Mouse (Mus musculus) midbrain, embryonic 15.5 days (tissue): ENCODE measurements at regions not wholly inside any gene's neighbourhood (a gene's known extent, or its start where the extent isn't known, plus 50 kb on each side); places are given as distances from the start of the nearest gene placed in this dataset.

Experiments
- ATAC-seq: fragments of 200-750 bp; cut with Nextera tagmentation; replicated peaks from 2 replicates; pipeline ENCODE4 v1.8.0; 2017; ENCODE audit warnings: moderate TSS enrichment
- H3K27ac ChIP-seq: fragments of 300-500 bp; sonication (generic); 2 replicates; pipeline ENCODE4 v1.5.1; 2015; ENCODE audit warnings: mild to moderate bottlenecking, inconsistent platforms
- H3K27me3 ChIP-seq: fragments of 300-500 bp; sonication (generic); replicated peaks from 2 replicates; pipeline ENCODE4 v1.6.1; 2015; ENCODE audit warnings: inconsistent platforms
- H3K36me3 ChIP-seq: fragments of 300-500 bp; sonication (generic); replicated peaks from 2 replicates; pipeline ENCODE4 v1.6.1; 2015; ENCODE audit warnings: inconsistent platforms
- H3K4me1 ChIP-seq: fragments of 300-500 bp; sonication (generic); 2 replicates; pipeline ENCODE4 v1.6.1; 2015; ENCODE audit warnings: inconsistent platforms
- H3K4me2 ChIP-seq: fragments of 300-500 bp; sonication (generic); 2 replicates; pipeline ENCODE4 v1.6.1; 2015; ENCODE audit warnings: inconsistent platforms, mild to moderate bottlenecking, moderate library complexity
- H3K4me3 ChIP-seq: fragments of 300-500 bp; sonication (generic); 2 replicates; pipeline ENCODE4 v1.5.1; 2015; ENCODE audit warnings: mild to moderate bottlenecking, inconsistent platforms
- H3K9ac ChIP-seq: fragments of 300-500 bp; sonication (generic); 2 replicates; pipeline ENCODE4 v1.6.1; 2015; ENCODE audit warnings: mild to moderate bottlenecking, inconsistent platforms
- H3K9me3 ChIP-seq: fragments of 300-500 bp; sonication (generic); 2 replicates; pipeline ENCODE4 v1.6.1; 2016; ENCODE audit warnings: inconsistent platforms
- WGBS: fragments of 180-500 bp; shearing (Covaris S2); methylation state at CpG from one replicate; pipeline ENCODE4 v1.1.7; 2015; ENCODE audit warnings: mixed read lengths; 5-methylcytosine and 5-hydroxymethylcytosine counted together

DNA sequence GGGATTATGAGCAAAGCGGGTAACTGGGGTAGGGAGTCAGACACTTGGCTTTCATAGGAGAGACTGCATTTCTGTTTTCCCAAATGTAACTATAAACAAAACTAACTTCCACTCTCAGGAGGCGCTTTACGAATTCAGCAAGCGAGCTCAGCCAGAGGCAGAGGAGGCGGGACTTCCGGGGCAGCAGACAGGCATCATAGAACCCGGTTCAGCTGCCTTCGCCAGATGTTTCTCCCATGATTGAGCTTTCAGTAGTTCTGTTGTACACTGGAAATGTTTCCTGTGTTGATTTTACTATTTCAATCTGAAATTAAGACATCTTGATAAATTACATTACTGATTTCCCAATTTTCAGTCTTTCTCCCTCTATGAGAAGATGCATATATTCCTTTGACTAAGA, 92.9 kb downstream of the Zfp365 start:
- no peak overlapping the region for H3K4me2 ChIP-seq
- WGBS: 85% methylated on average over 8 of the region's 8 CpGs
- no peak overlapping the region for H3K4me3 ChIP-seq

DNA sequence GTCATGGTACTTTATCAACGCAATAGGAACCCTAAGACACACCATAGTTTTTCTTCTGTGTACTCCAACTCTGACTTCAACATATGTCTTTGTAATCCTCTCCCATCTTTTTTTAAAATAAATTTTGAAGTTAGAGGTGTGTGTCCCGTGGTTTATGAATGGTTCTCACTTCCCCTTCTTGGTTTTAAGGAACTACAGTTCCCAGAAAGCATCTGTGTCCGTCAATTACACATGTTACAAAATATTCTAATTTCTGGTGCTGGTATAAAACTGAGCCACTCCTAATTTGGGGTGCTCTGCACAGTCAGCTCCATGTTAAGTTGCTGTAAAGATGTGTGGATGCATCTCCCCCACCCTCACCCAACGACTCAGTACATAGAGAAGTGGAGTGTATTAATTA, 98.6 kb downstream of the Zfp365 start:
- 80% methylated on average over 4 of the region's 4 CpGs for WGBS
- H3K4me2 ChIP-seq: no peak overlapping the region
- H3K36me3 ChIP-seq: no peaks in the 10 kb centered on the region
- H3K9me3 ChIP-seq: no peaks in the 10 kb centered on the region
- H3K27ac ChIP-seq: no peak overlapping the region
- H3K9ac ChIP-seq: no peak overlapping the region
- H3K27me3 ChIP-seq: no peaks in the 10 kb centered on the region
- ATAC-seq: no peak
- no peaks in the 10 kb centered on the region for H3K4me1 ChIP-seq
- H3K4me3 ChIP-seq: no peak overlapping the region

More for the DNA sequence above, 92.9 kb downstream of the Zfp365 start:
- ATAC-seq: no peak
- H3K9me3 ChIP-seq: no peaks in the 10 kb centered on the region
- no peak overlapping the region for H3K9ac ChIP-seq
- no peaks in the 10 kb centered on the region for H3K4me1 ChIP-seq
- no peaks in the 10 kb centered on the region for H3K36me3 ChIP-seq
- H3K27me3 ChIP-seq: no peaks in the 10 kb centered on the region
- H3K27ac ChIP-seq: no peak overlapping the region

DNA sequence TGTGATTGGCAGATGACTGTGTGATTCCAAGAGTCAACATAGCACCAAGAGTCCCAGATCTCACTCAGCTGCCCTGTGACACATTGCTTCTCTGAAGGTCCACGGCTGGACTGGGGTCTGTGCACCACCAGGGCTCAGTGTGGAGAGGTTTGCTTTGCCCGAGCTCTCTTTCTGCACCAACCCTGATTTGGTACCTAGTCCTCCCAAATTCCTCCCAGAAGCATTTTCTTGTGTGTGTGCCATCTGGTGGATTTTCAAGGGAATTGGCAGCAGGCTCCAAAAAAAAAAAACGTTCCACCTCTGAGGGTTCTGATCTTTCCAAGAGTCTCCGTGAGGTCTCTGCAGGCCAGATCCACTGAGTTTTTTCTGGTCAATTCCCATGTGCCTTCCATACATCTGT, 107.3 kb downstream of the Zfp365 start:
- Histone ChIP-seq H3K4me3 (no peak overlapping the region), H3K36me3 (no peaks in the 10 kb centered on the region), H3K9ac (no peak overlapping the region), H3K9me3 (no peaks in the 10 kb centered on the region), H3K4me2 (no peak overlapping the region), H3K27ac (no peak overlapping the region), H3K4me1 (no peaks in the 10 kb centered on the region), H3K27me3 (no peaks in the 10 kb centered on the region)
- 30% methylated on average over 4 of the region's 4 CpGs for WGBS
- no peak for ATAC-seq

DNA sequence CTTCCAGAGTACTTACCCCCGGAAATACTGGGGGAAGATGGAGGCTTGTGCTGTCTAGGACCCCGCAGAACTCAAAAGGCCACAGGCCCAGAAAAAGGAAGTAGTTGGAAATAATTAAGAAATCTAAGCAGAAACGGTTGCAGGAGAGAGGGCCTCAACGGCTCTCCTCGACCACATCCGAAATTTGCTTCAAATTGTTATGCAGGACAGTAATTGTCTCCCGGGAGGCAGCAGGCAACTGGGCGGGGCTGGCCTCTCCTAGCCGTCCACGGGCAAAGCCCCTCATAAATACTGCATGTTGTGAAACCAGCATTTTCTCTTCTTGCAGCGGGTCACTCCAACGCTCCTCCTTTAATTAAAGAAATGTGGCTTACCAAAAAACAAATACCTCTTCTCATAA, 107.8 kb downstream of the Zfp365 start:
- Histone ChIP-seq H3K9ac (no peak overlapping the region), H3K27me3 (no peaks in the 10 kb centered on the region), H3K4me3 (no peak overlapping the region), H3K9me3 (no peaks in the 10 kb centered on the region), H3K4me1 (no peaks in the 10 kb centered on the region), H3K36me3 (no peaks in the 10 kb centered on the region), H3K4me2 (no peak overlapping the region), H3K27ac (no peak overlapping the region)
- ATAC-seq: no peak
- 56% methylated on average over 12 of the region's 12 CpGs for WGBS

DNA sequence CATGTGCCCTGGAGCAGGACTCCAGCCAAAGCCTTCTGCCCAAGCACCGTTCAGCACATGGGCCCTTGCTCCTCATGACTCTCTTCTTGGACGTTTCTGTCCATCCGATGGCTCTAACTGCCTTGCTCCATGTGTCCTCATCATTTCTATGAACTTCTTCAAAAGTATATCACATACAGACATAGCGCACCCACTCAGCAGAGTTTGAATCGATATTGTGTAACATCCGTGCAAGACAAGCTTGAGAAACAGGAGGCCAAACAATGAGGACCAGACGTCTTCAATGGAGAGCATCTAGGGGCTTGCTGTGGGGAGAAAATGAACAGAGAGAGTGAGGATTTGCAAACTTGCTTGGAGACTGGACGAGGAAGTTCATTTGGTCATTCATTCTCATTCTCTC, 110.3 kb downstream of the Zfp365 start:
- Histone ChIP-seq H3K4me1 (no peaks in the 10 kb centered on the region), H3K4me3 (no peak overlapping the region), H3K4me2 (no peak overlapping the region), H3K9ac (no peak overlapping the region), H3K36me3 (no peaks in the 10 kb centered on the region), H3K9me3 (no peaks in the 10 kb centered on the region), H3K27ac (no peak overlapping the region), H3K27me3 (no peaks in the 10 kb centered on the region)
- no peak for ATAC-seq
- WGBS: 88% methylated on average over 8 of the region's 8 CpGs

DNA sequence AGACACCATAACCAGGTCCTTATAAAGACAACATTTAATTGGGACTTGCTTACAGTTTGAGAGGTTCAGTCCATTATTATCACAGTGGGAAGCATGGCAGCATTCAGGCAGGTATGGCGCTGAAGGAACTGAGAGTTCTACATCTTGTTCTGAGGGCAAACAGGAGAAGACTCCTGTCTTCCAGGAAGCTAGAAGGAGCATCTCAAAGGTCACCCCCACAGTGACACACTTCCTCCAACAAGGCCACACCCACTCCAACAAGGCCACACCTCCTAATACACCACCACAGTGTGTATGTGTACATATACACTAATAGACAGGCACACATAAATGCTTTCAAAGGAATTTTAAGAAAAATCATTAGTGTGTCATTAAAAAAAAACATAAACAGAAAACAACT, 110.8 kb downstream of the Zfp365 start:
- H3K4me1 ChIP-seq: no peaks in the 10 kb centered on the region
- no peak overlapping the region for H3K4me2 ChIP-seq
- no peaks in the 10 kb centered on the region for H3K9me3 ChIP-seq
- no peak overlapping the region for H3K27ac ChIP-seq
- ATAC-seq: no peak
- no peaks in the 10 kb centered on the region for H3K27me3 ChIP-seq
- no peaks in the 10 kb centered on the region for H3K36me3 ChIP-seq
- H3K9ac ChIP-seq: no peak overlapping the region
- H3K4me3 ChIP-seq: no peak overlapping the region
- WGBS: 83% methylated on average over 1 of the region's 1 CpGs

DNA sequence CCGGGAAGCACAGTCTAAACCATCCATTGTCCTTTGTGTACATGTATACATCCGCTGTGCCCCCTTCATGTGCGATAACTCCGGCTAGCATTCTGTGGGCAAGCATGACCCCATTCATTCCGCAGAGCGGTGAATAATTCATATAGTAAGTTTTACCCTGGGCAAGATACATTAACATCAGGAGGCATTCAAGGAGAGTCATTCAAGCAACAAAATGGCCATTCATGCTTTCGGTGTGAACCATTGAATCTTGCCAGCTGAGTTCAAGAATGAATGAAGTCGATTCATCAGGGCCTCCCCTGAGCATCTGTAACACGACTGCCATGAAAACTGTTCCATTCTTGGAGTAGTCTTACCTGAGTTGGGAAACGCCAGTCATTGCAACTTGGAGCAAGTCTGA, 113.5 kb downstream of the Zfp365 start:
- 47% methylated on average over 10 of the region's 10 CpGs for WGBS
- no peaks in the 10 kb centered on the region for H3K27me3 ChIP-seq
- H3K9me3 ChIP-seq: no peaks in the 10 kb centered on the region
- H3K9ac ChIP-seq: no peak overlapping the region
- no peak for ATAC-seq
- no peak overlapping the region for H3K4me2 ChIP-seq
- no peak overlapping the region for H3K27ac ChIP-seq
- no peaks in the 10 kb centered on the region for H3K36me3 ChIP-seq
- H3K4me3 ChIP-seq: no peak overlapping the region
- H3K4me1 ChIP-seq: no peaks in the 10 kb centered on the region

DNA sequence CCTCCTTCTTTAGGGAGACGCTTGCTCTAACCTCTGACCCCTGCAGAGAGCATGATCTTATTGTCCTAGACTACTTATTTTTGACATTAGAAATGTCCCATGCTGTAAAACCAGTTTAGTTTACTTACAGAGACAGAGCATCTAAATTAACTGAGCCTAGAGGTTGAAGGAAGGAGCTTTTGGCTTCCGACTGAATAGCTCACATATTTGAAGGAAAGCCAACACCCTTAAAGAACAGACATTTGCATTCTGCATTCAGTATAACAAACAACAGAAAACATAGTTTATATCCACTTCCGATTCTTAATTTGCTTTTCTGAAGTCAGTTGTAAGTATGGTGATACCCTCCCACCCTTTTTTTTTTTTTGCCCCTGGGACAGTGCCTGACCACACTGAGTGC, 119.3 kb downstream of the Zfp365 start:
- Histone ChIP-seq H3K9me3 (no peaks in the 10 kb centered on the region), H3K4me3 (no peak overlapping the region), H3K36me3 (no peaks in the 10 kb centered on the region), H3K4me1 (no peaks in the 10 kb centered on the region), H3K4me2 (no peak overlapping the region), H3K9ac (no peak overlapping the region), H3K27me3 (no peaks in the 10 kb centered on the region), H3K27ac (no peak overlapping the region)
- 78% methylated on average over 3 of the region's 3 CpGs for WGBS
- no peak for ATAC-seq

DNA sequence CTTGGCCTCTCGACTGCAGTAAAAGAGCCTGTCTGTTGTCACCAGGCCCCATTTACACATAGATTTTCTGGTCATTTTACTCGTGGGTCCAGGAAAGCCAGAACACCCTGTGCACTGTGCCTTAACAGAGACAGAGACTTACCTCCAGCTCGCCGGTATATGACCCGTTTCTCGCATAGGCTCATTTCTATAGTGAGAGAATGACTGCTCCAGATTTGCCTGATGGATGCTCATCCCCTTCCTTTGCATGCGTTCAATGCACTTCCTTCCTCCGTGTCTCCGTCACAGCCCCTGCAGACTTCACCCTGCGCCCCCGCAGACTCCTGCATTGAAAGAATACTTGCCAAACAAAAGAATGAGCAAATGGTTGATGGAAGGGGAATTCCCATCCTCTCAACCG, 122.8 kb downstream of the Zfp365 start:
- Histone ChIP-seq H3K4me2 (no peak overlapping the region), H3K4me3 (no peak overlapping the region), H3K9ac (no peak overlapping the region), H3K27ac (no peak overlapping the region), H3K4me1 (no peaks in the 10 kb centered on the region), H3K36me3 (no peaks in the 10 kb centered on the region), H3K27me3 (no peaks in the 10 kb centered on the region), H3K9me3 (no peaks in the 10 kb centered on the region)
- no peak for ATAC-seq
- 81% methylated on average over 12 of the region's 12 CpGs for WGBS

DNA sequence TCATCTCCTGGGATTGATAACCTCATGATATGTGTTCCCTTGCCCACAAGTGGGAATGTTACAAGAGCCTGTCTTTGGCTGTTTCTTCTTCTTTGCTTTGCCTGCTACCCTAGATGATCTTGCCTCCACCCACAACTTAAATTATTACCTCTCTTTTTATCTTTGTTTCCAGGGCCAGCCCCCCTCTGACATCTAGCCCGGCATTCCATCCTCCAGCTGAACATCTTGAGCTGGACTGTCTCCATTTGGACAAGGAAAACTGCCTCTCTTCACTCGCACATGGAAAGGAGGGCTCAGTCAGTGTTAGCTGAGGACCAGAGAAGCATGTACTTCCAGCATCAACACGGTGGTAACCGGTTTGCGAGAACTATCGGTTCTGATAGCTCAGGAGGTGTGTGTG, 124.3 kb downstream of the Zfp365 start:
- Histone ChIP-seq H3K9ac (no peak overlapping the region), H3K4me1 (no peaks in the 10 kb centered on the region), H3K36me3 (no peaks in the 10 kb centered on the region), H3K27ac (no peak overlapping the region), H3K27me3 (no peaks in the 10 kb centered on the region), H3K9me3 (no peaks in the 10 kb centered on the region), H3K4me3 (no peak overlapping the region), H3K4me2 (no peak overlapping the region)
- no peak for ATAC-seq
- 94% methylated on average over 6 of the region's 6 CpGs for WGBS

DNA sequence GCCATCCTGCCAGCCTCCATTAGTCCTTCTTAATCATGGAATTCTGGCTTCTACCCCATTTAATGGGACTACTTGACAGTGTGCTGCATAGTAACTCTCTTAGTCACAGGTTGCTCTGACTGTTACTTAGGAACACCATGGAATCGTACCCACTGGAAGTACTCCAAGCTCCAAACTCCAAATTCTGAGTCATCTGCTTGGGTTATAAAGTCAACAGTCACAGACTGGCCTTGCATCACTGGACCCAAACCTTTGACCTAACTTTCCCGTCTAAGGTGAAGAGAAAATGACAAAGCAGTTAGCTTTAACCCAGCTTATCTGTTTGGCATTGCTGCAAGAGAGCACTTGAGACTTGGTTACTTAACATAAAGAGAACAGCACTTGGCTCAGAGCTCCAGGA, 126.9 kb downstream of the Zfp365 start:
- WGBS: 80% methylated on average over 2 of the region's 2 CpGs
- no peak for ATAC-seq
- no peak overlapping the region for H3K4me3 ChIP-seq

DNA sequence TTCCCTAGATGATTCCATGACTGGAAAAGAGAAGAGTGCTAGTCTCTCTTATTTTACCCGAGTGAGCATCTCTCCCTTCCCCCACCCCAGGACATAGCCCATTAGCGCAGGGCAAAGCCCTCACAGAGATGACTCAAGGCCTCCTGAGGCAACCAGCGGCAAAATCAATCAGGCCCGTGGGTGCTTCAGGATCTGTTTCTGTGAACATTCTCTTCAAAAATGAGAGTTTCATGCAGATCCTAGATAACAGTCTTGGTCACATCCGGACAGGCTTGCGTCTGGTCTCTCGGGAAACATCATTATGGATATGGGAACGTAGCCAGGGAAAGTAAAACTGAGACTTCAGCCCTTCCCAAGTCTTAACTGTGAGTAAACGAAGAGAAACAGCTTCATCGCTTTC, 134.1 kb downstream of the Zfp365 start:
- 91% methylated on average over 10 of the region's 10 CpGs for WGBS
- Histone ChIP-seq H3K4me1 (no peaks in the 10 kb centered on the region), H3K9ac (no peak overlapping the region), H3K36me3 (no peaks in the 10 kb centered on the region), H3K27ac (no peak overlapping the region), H3K27me3 (no peaks in the 10 kb centered on the region), H3K4me2 (no peak overlapping the region), H3K9me3 (no peaks in the 10 kb centered on the region), H3K4me3 (no peak overlapping the region)
- ATAC-seq: no peak

More for the DNA sequence above, 126.9 kb downstream of the Zfp365 start:
- H3K27ac ChIP-seq: no peak overlapping the region
- no peak overlapping the region for H3K4me2 ChIP-seq
- H3K9me3 ChIP-seq: no peaks in the 10 kb centered on the region
- H3K27me3 ChIP-seq: no peaks in the 10 kb centered on the region
- H3K9ac ChIP-seq: no peak overlapping the region
- H3K4me1 ChIP-seq: no peaks in the 10 kb centered on the region
- H3K36me3 ChIP-seq: no peaks in the 10 kb centered on the region

DNA sequence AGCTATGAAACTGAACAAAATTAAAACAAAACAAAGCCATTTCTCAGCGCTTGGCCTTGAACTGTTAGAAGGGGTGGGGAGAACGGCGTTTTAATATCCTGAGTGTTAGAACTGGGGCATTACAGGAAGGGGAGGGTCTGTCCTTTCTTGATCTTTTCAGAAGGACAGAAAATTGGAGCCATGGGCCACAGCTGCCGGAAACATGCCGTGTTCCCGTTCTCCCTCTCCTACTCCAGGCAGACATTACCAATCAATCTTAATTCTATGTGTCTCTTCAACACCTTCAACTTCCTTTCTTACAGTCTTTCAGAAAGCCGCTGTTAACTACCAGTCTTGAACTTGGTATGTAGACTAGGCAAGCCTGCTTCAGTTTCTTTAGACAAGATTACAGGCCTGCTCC, 134.7 kb downstream of the Zfp365 start:
- H3K4me3 ChIP-seq: no peak overlapping the region
- H3K36me3 ChIP-seq: no peaks in the 10 kb centered on the region
- H3K9ac ChIP-seq: no peak overlapping the region
- ATAC-seq: no peak
- H3K4me2 ChIP-seq: no peak overlapping the region
- 93% methylated on average over 7 of the region's 7 CpGs for WGBS
- no peaks in the 10 kb centered on the region for H3K9me3 ChIP-seq
- H3K27ac ChIP-seq: no peak overlapping the region
- H3K4me1 ChIP-seq: no peaks in the 10 kb centered on the region
- no peaks in the 10 kb centered on the region for H3K27me3 ChIP-seq

DNA sequence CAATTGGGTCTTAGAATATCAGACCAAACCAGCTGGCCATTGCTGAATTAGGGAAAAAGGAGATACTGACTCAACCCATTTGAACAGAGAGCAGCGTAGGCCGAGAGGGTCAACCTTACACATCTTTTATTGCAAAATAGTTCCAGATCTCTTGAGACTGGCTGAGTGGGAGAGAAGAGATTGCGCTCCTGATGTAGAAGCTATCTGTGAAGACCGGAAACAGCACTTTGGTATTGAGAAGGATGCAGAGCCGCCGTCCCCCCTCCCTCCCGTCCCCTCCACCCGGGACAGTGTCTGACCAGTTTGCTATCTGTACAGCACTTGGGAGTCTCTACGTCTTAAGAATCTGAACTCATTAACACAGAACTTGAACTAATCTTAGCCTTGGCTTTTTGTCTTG, 135.6 kb downstream of the Zfp365 start:
- no peaks in the 10 kb centered on the region for H3K4me1 ChIP-seq
- no peak overlapping the region for H3K4me3 ChIP-seq
- no peaks in the 10 kb centered on the region for H3K27me3 ChIP-seq
- no peaks in the 10 kb centered on the region for H3K36me3 ChIP-seq
- H3K9ac ChIP-seq: no peak overlapping the region
- no peak overlapping the region for H3K27ac ChIP-seq
- H3K4me2 ChIP-seq: no peak overlapping the region
- WGBS: 96% methylated on average over 9 of the region's 9 CpGs
- no peak for ATAC-seq
- H3K9me3 ChIP-seq: no peaks in the 10 kb centered on the region
